Mouse (Mus musculus): Measurements from ENCODE around the gene Gm10722.
"Not testable (repeated sequence)": the region's sequence is repeated elsewhere in the genome, so short reads cannot be mapped to it uniquely, and the experiment has no call there.

- TF ChIP-seq CEBPB (IDR thresholded peaks at IDR 0.05; ENCODE audit: low read depth); CTCF (IDR thresholded peaks at IDR 0.05; ENCODE audit: control insufficient read depth, insufficient read depth, insufficient read length); MYOG (IDR thresholded peaks at IDR 0.05; ENCODE audit: control insufficient read depth, extremely low read depth, insufficient read length); MAX (IDR thresholded peaks at IDR 0.05); FOSL1 (IDR thresholded peaks at IDR 0.05; ENCODE audit: insufficient read depth, low read length, poor library complexity, severe bottlenecking): not testable (repeated sequence)
Observed at GRCm38 (mm10) chr9:3012054-3012621, 11.4 kb downstream of the Gm10722 start.
